Mouse (Mus musculus) cerebral cortex, adult 2 months (tissue): Measurements from ENCODE around the gene Vmn2r30.

Source experiments
- WGBS: fragments of 180-500 bp; shearing (Covaris S2); methylation state at CpG from one replicate; pipeline ENCODE4 v1.1.7; 2018; 5-methylcytosine and 5-hydroxymethylcytosine counted together

Gene Vmn2r30

DNA sequence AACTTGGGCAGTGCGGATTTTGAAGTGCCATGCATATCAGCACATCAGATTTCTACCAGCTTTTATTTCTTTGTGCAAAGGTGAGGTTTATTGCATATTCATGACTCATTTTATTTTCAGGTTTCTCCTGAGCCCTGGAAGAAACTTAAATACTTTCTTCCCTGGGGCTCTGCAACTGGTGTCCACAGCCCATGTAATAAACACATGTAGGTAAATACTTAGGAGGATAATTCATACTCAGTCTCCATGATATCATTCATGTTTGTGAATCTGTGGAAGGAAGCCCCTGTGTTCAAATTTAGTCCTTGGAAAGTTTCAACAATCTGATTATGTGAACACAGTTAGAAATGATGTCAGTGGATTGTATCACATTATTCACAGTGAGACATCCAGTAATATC lies at the start of gene Vmn2r30:
Gene Vmn2r30, minus strand, starts transcription at position 101 of the 400 bp plus-strand sequence.
- WGBS = 50% methylated on average over 1 of the region's 1 CpGs

- WGBS = 59% methylated on average over 12 of the region's 12 CpGs
These were observed 37.0 kb upstream of the Vmn2r30 start, which contains the start of gene Gm45783 for GRCm38 (mm10) chr7:7374431-7374830. Gene Gm45783 (minus strand): TSS chr7:7374573.

- whole genome bisulfite sequencing = 69% methylated on average over 16 of the region's 16 CpGs
These were observed 41.8 kb downstream of the Vmn2r30 start for GRCm38 (mm10) chr7:7295595-7295994.

GRCm38 (mm10) chr7:7281383-7281782 lies 56.0 kb downstream of the Vmn2r30 start:
- WGBS = 74% methylated on average over 1 of the region's 1 CpGs

DNA sequence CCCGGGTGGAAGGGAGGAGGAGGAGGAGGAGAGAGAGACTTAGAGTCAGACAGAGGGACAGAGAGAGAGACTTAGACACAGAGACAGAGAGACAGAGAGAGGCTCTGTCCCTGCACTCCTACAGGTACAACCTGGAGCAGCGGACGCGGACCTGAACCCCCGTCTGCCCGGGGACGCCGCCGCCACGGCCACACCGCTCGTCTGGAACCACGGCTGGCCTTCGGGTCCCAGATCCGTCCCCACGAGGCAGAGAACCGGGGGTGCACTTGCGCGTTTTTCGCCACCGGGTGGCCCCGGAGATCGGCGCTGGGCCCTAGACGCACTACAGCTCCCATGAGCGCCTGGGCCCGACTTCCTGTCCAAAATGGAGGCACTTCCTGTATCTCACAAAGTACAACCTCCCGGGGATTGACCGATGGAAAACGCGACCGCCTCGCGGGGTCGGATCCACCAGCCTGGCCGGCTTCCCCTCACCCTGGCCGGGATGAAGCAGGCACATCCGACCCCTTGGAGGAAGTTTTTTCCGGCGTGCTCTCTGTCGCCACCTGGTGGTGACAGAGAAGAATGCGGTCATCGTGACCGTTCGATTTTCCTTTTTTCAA lies 59.3 kb downstream of the Vmn2r30 start, which contains the start of gene Gm45844:
Gene Gm45844, minus strand, starts transcription at position 324 of the 602 bp plus-strand sequence.
- WGBS = 42% methylated on average over 45 of the region's 45 CpGs

DNA sequence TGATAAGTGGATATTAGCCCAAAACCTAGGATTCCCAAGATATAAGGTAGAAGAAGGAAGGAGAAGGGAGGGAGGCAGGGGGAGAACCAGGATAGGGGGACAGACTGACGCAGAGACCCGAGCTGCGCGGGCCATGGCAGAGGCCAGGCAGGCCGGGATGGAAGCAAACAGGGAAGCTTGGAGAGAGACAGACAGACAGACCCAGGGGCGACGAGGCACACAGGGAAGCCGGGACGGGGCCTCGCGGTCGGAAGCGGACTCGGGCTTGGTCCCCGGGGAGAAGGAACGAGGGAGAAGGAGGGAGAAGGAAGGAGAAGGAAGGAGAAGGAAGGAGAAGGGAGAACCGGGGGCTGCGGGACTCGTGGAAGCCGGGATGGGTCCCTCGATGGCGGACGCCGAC lies 59.9 kb downstream of the Vmn2r30 start:
- 31% methylated on average over 24 of the region's 24 CpGs for WGBS
